Mouse (Mus musculus) C2C12 (cell line): ENCODE measurements around the gene Hcst.

Experiments
- CEBPB ChIP-seq: IDR thresholded peaks from one replicate; pipeline ENCODE4 v1.6.1; 2011; ENCODE audit warnings: low read depth, mild to moderate bottlenecking, control low read depth, moderate library complexity
- CTCF ChIP-seq: IDR thresholded peaks from one replicate; pipeline ENCODE4 v1.5.1; 2011; ENCODE audit not compliant: control insufficient read depth, insufficient read depth, insufficient read length
- MAX ChIP-seq: IDR thresholded peaks from one replicate; pipeline ENCODE4 v1.6.1; 2011; ENCODE audit warnings: mild to moderate bottlenecking, control low read depth

- no peak for TF ChIP-seq CTCF
- no peak for TF ChIP-seq MAX
- no peak for TF ChIP-seq CEBPB
Observed at GRCm38 (mm10) chr7:30420673-30421072, 1.0 kb upstream of the Hcst start.
